Mouse (Mus musculus) limb, embryonic 12.5 days (tissue): Measurements from ENCODE around the gene Ly86. TPM values are rescaled to one million over a fixed set of nuclear protein-coding genes. Genes with fewer than 3 reads are reported as not detected.
A peak's percentile ranks its signal among the peaks of the same experiment; 100 is the strongest.

ENCODE experiments used
- ATAC-seq: fragments of 200-750 bp; cut with Nextera tagmentation; 2 replicates; pipeline ENCODE4 v1.8.0; 2017; ENCODE audit warnings: low read depth, moderate TSS enrichment; ENCODE audit not compliant: insufficient number of reproducible peaks, insufficient read depth, low FRiP score, low TSS enrichment
- H3K27ac ChIP-seq: fragments of 300-500 bp; sonication (generic); 2 replicates; pipeline ENCODE4 v1.5.1; 2016; ENCODE audit warnings: mild to moderate bottlenecking, moderate library complexity
- H3K27me3 ChIP-seq: fragments of 300-500 bp; sonication (generic); 2 replicates; pipeline ENCODE4 v1.6.1; 2016; ENCODE audit warnings: mild to moderate bottlenecking, moderate library complexity
- H3K36me3 ChIP-seq: fragments of 300-500 bp; sonication (generic); 2 replicates; pipeline ENCODE4 v1.6.1; 2016; ENCODE audit warnings: mild to moderate bottlenecking, moderate library complexity
- H3K4me1 ChIP-seq: fragments of 300-500 bp; sonication (generic); replicated peaks from 2 replicates; pipeline ENCODE4 v1.6.1; 2016
- H3K4me2 ChIP-seq: fragments of 300-500 bp; sonication (generic); 2 replicates; pipeline ENCODE4 v1.6.1; 2016; ENCODE audit warnings: mild to moderate bottlenecking, moderate library complexity
- H3K4me3 ChIP-seq: fragments of 300-500 bp; sonication (generic); replicated peaks from 2 replicates; pipeline ENCODE4 v1.5.1; 2016; ENCODE audit warnings: mild to moderate bottlenecking
- H3K9ac ChIP-seq: fragments of 300-500 bp; sonication (generic); replicated peaks from 2 replicates; pipeline ENCODE4 v1.6.1; 2016; ENCODE audit warnings: mild to moderate bottlenecking, moderate library complexity
- H3K9me3 ChIP-seq: fragments of 300-500 bp; sonication (generic); 2 replicates; pipeline ENCODE4 v1.6.1; 2016; ENCODE audit warnings: mild to moderate bottlenecking, moderate library complexity
- whole genome bisulfite sequencing: fragments of 180-500 bp; shearing (Covaris S2); methylation state at CpG from one replicate; pipeline ENCODE4 v1.1.7; 2016; 5-methylcytosine and 5-hydroxymethylcytosine counted together
- polyA plus RNA-seq: library from polyadenylated mRNA; unstranded; fragments of >200 nt; fragmentation: Nextera tagmentation; extraction: Ambion mirVana; gene quantifications from 2 replicates; pipeline ENCODE4 v1.2.1, GENCODE M21; 2016

The Ly86 gene
- polyA plus RNA-seq, 1 experiment from 2014 or later, result 4.2 TPM

DNA sequence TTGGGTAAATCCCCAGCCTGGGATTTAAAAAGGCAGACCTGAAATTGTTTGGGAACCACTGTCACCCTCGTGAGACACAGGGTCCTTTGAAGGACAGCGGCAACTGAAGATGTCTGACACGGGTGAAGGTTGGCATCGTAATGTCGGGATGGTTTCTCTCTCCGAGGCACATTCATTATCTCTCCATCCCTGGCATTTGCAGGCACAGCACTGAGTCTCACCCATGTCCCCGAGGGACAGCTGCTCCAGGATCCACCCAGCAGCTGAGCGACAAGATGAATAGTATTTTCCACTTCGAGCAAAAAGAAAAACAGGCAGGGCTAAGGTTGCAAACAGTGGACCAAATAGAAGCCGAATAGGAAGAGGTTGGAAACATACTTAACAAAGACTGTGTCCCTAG, 114.0 kb downstream of the Ly86 start:
- Histone ChIP-seq H3K4me2 (no peak overlapping the region), H3K4me1 (peaks cover 19% of the 10 kb centered on the region), H3K4me3 (no peak overlapping the region), H3K27me3 (0 out of 2 replicates have a peak, but pooled peaks cover 8% of the 10 kb centered on the region), H3K9me3 (no peaks in the 10 kb centered on the region), H3K9ac (no peak overlapping the region), H3K36me3 (no peaks in the 10 kb centered on the region), H3K27ac (no peak overlapping the region)
- WGBS, result 75% methylated on average over 10 of the region's 10 CpGs
- no peak for ATAC-seq

DNA sequence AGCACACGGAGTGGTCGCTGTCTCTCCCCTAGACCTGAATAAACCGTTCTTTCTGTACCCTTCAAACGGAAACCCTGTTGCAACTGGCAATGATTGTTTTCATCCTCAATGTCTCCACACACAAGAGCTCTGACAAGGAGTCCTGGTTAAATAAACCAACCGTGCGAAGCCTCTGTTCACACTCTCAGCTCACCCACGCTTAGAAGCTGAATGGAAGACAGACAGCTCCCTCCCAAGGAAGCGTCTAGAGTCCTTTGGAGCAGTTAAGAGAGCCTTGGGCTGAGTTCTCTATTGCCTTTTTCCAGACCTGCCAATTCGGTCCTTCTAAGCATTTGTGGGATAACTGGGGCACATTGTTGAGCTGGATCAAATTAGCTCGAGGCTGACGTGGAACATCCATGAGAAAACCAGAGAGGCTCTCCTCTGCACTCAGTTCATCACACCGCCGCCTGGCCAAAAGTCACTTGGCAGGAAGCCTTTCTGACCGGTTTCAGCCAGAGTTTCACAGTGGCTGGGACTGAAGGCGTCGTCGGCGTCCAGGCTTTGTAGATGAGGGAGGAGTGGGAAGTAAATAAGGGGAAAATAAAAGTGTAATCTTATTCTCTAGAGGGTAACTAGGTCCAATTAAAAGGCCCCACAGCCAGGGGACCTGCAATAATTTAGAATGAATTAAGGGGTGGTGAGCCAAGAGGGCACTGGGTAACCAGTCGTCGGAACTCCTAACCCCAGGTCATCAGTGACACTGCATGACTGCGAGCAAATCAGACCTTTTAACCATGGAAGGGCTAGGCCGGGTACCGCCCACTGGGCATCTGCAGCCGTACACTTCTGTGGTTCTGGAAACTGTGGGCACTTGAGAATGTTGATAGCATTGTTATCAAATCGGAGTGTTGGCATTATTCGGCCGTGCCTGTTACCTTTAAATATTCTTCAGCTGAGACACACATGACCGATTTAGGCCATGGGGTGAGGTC, 115.2 kb downstream of the Ly86 start:
- no peak for ATAC-seq
- 67% methylated on average over 28 of the region's 28 CpGs for WGBS
- Histone ChIP-seq H3K4me2 (no peak overlapping the region), H3K4me3 (no peak overlapping the region), H3K36me3 (no peaks in the 10 kb centered on the region), H3K27me3 (peaks cover 8% of the 10 kb centered on the region; the same call in 1 of the 2 replicates), H3K27ac (no peak overlapping the region), H3K9me3 (no peaks in the 10 kb centered on the region), H3K9ac (no peak overlapping the region), H3K4me1 (peaks cover 19% of the 10 kb centered on the region)

DNA sequence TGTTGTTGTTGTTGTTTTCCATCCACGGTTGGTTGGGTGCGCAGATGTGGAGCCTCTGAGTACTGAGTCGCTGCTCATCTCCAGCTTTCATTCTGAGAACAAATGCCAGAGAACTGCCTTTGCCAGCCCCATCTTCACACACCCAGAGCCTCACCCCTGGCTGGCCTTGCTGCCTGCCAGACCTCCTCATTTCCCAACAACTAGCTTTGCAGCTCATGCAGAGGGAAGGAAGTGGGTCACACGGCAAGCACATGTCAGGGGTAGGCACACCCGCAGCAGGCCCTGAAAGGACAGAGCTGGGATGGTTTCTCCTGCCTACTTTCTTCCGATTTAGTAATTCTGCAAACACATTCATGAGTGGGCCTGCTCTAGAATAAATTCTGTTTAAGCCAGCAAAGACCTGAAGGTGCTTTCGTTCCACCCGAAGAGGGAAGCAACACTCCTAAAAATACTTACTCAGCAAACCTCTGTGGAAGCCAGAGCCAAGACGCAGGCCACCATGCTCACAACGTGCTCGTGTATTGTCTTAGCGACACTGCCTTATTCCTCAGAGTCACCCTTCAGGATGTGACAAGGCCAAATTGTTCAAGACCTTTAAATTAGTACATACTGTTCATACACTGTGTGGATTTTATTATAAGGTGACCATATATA, 117.2 kb downstream of the Ly86 start:
- H3K9ac ChIP-seq, result no peak overlapping the region
- H3K4me1 ChIP-seq, result peaks cover 7% of the 10 kb centered on the region
- H3K27ac ChIP-seq, result no peak overlapping the region
- H3K4me3 ChIP-seq, result no peak overlapping the region
- H3K9me3 ChIP-seq, result no peaks in the 10 kb centered on the region
- no peak for ATAC-seq
- H3K4me2 ChIP-seq, result no peak overlapping the region
- no peaks in the 10 kb centered on the region for H3K36me3 ChIP-seq
- WGBS, result 90% methylated on average over 12 of the region's 12 CpGs
- H3K27me3 ChIP-seq, result peaks cover 8% of the 10 kb centered on the region; the same call in 1 of the 2 replicates

DNA sequence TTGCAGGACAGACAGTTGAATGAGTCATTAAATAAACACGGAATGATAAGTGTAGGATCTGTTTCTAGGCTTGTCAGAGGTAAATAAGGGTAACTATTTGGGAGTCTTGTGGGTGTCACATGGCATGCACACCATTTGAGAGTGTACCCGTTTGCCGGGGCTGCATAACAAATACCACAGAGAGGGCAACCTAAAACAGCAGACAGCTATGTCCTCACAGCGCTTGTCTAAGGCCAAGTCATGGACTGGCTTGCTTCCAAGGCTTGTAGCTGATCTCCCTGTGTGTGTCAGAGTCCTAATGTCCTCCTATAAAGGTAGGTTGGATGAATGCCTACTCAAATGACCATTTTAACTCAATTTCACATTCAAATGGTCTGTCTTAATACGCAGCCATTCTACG, 120.7 kb downstream of the Ly86 start:
- peaks cover 6% of the 10 kb centered on the region; the same call in 1 of the 2 replicates for H3K27me3 ChIP-seq
- H3K4me3 ChIP-seq, result no peak overlapping the region
- WGBS, result 84% methylated on average over 6 of the region's 6 CpGs
- no peak overlapping the region for H3K4me2 ChIP-seq
- H3K9me3 ChIP-seq, result no peaks in the 10 kb centered on the region
- H3K4me1 ChIP-seq, result peaks cover 15% of the 10 kb centered on the region
- H3K36me3 ChIP-seq, result no peaks in the 10 kb centered on the region
- ATAC-seq, result no peak
- no peak overlapping the region for H3K9ac ChIP-seq
- no peak overlapping the region for H3K27ac ChIP-seq

DNA sequence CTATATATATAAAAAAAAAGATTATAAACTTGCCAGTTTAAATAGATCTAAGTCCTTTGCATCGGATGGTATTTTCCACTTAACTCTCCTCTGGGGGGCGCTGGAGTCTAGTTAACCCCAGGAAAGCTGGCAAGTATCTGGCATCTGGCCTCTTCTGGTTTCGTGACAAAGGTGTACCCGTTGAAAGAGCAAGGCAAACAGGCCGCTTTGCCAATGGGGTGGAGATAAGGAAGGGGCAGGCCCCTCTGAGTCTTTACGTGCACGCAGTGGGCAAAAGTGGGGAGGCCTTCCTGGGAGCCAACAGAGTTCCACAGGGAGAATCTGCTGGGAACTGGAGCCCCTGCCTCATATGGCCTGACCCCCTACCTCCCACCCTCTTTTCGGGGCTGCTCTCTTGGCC, 122.8 kb downstream of the Ly86 start:
- no peak overlapping the region for H3K4me3 ChIP-seq
- H3K9ac ChIP-seq, result 0 out of 2 replicates have a peak overlapping the region, but pooled peaks have one; percentile 27
- peaks cover 6% of the 10 kb centered on the region; the same call in 1 of the 2 replicates for H3K27me3 ChIP-seq
- 0 out of 2 replicates have a peak overlapping the region, but pooled peaks have one; percentile 50 for H3K27ac ChIP-seq
- H3K9me3 ChIP-seq, result no peaks in the 10 kb centered on the region
- 12% methylated on average over 8 of the region's 8 CpGs for WGBS
- H3K4me1 ChIP-seq, result peaks cover 15% of the 10 kb centered on the region
- H3K36me3 ChIP-seq, result no peaks in the 10 kb centered on the region
- no peak for ATAC-seq
- peak overlapping the region; percentile 30; the same call in 1 of the 2 replicates for H3K4me2 ChIP-seq
